ENCODE assay signal across 32 mouse cellular contexts in the genomic region with DNA sequence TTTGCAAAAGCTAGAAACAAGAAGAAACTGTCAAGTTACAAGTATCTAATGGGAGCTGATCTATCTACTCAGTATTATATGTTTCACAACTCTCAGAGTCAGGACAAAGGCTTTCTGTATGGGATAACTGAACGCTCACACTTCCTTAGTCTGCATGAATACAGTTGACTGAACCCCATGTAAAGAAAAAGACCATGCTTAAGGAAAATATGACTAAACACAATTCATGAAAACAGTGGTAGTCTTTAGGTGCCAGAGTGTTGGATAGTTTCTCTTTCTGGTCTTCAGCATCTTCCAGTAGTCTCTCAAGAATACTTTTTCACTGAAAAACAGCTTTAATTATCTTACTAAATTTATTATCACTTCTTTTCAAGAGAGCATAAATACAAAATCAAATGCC.
"Had no signal": no experiment of that assay in that cellular context is flagged by ENCODE, and none has a peak within 500 bp of the region (broad histone marks: within the 10 kb centered on the region; RNA-seq: fewer than 3 reads in every experiment).

No protein-coding gene starts in this region.

- ATAC-seq: liver, embryonic 12.5 days; liver, postnatal 0 days; lung, postnatal 0 days; midbrain, embryonic 13.5 days; midbrain, embryonic 15.5 days; midbrain, embryonic 16.5 days had no signal

- H3K4me3 ChIP-seq: limb, embryonic 10.5 days; limb, embryonic 12.5 days; limb, embryonic 13.5 days; limb, embryonic 15.5 days; liver, embryonic 12.5 days; liver, embryonic 13.5 days; liver, embryonic 15.5 days; lung, embryonic 15.5 days; megakaryocyte, embryonic 14.5 days; midbrain, embryonic 10.5 days; midbrain, embryonic 12.5 days; midbrain, embryonic 13.5 days; midbrain, embryonic 15.5 days; myocyte; neural tube, embryonic 12.5 days had no signal

- H3K4me1 ChIP-seq: limb, embryonic 10.5 days; limb, embryonic 12.5 days; limb, embryonic 13.5 days; limb, embryonic 15.5 days; liver, embryonic 12.5 days; liver, embryonic 13.5 days; liver, embryonic 15.5 days; lung, embryonic 15.5 days; midbrain, embryonic 12.5 days; midbrain, embryonic 15.5 days; neural tube, embryonic 12.5 days had no signal

- DNase-seq: left cerebral cortex, postnatal 4 days; liver; liver, embryonic 13.5 days; liver, postnatal 0 days; lung, adult 18-20 months; lung, adult 2 months; lung, embryonic 14.5 days; lung, postnatal 10 days; lung, postnatal 14 days; lung, postnatal 36 days; lung, postnatal 4 days; midbrain, embryonic 14.5 days had no signal

- H3K4me2 ChIP-seq: limb, embryonic 12.5 days; limb, embryonic 13.5 days; limb, embryonic 15.5 days; liver, embryonic 11.5 days; liver, embryonic 12.5 days; liver, embryonic 13.5 days; liver, embryonic 15.5 days; lung, embryonic 14.5 days; lung, embryonic 15.5 days; midbrain, embryonic 11.5 days; midbrain, embryonic 12.5 days; midbrain, embryonic 13.5 days; midbrain, embryonic 15.5 days; neural tube, embryonic 12.5 days had no signal

- H3K9ac ChIP-seq: limb, embryonic 12.5 days; limb, embryonic 13.5 days; limb, embryonic 15.5 days; liver, embryonic 12.5 days; liver, embryonic 13.5 days; liver, embryonic 14.5 days; liver, embryonic 15.5 days; liver, postnatal 0 days; lung, embryonic 14.5 days; lung, embryonic 15.5 days; midbrain, embryonic 12.5 days; midbrain, embryonic 13.5 days; midbrain, embryonic 15.5 days; neural tube, embryonic 12.5 days had no signal

- H3K9me3 ChIP-seq: limb, embryonic 10.5 days; limb, embryonic 12.5 days; limb, embryonic 13.5 days; limb, embryonic 15.5 days; liver, embryonic 12.5 days; liver, embryonic 13.5 days; liver, embryonic 15.5 days; lung, embryonic 15.5 days; megakaryocyte, embryonic 14.5 days; midbrain, embryonic 10.5 days; midbrain, embryonic 12.5 days; midbrain, embryonic 13.5 days; midbrain, embryonic 15.5 days; neural tube, embryonic 12.5 days had no signal

- H3K27ac ChIP-seq: limb, embryonic 10.5 days; limb, embryonic 12.5 days; limb, embryonic 13.5 days; limb, embryonic 15.5 days; liver, embryonic 12.5 days; liver, embryonic 13.5 days; liver, embryonic 14.5 days; liver, embryonic 15.5 days; lung, embryonic 15.5 days; macrophage; midbrain, embryonic 10.5 days; midbrain, embryonic 12.5 days; midbrain, embryonic 13.5 days; midbrain, embryonic 15.5 days; neural tube, embryonic 12.5 days had no signal

- H3K27me3 ChIP-seq: limb, embryonic 12.5 days; limb, embryonic 13.5 days; limb, embryonic 15.5 days; liver, embryonic 12.5 days; liver, embryonic 13.5 days; liver, embryonic 15.5 days; lung, embryonic 15.5 days; megakaryocyte, embryonic 14.5 days; midbrain, embryonic 12.5 days; midbrain, embryonic 13.5 days; midbrain, embryonic 15.5 days; neural tube, embryonic 12.5 days had no signal

- H3K36me3 ChIP-seq: limb, embryonic 10.5 days; limb, embryonic 12.5 days; limb, embryonic 13.5 days; limb, embryonic 15.5 days; liver, embryonic 12.5 days; liver, embryonic 13.5 days; liver, embryonic 15.5 days; lung, embryonic 15.5 days; midbrain, embryonic 10.5 days; midbrain, embryonic 12.5 days; midbrain, embryonic 13.5 days; midbrain, embryonic 15.5 days; neural tube, embryonic 12.5 days had no signal
